Mouse (Mus musculus) heart, postnatal 14 days (tissue): ENCODE results near the gene Ankrd13b. TPM values are rescaled to one million over a fixed set of nuclear protein-coding genes. Genes with fewer than 3 reads are reported as not detected.

Experiments
- DNase-seq, 2 experiments: peaks; one replicate each; pipeline ENCODE4 v3.0.0; 2021 to 2022
- intact Hi-C: fragments of 180-260 bp; cut with DNase I; formaldehyde crosslinking; loops from one replicate; pipeline ENCODE4 v1.15.1; 2025
- total RNA-seq, 2 experiments: library from RNA; stranded (reverse); gene quantifications; 2 replicates each; pipeline ENCODE4 v1.2.3; 2021

The Ankrd13b gene
- total RNA-seq, 2 experiments from 2014 or later, result 10.6 to 10.9 TPM

GRCm38 (mm10) chr11:77423175-77423859 is 66.2 kb downstream of the Ankrd13b start:
- intact Hi-C loops, result no loop called here
- DNase-seq, result peak; percentile 32 to 45

Other genes with a start within 250 kb of the Ankrd13b start
- gene Coro6, start 27.3 kb downstream of the Ankrd13b start, total RNA-seq, result 100 to 1,000 TPM; 188 to 189 TPM
- 10 to 100 TPM; 49.1 to 50.0 TPM for gene Git1, start 3.9 kb upstream of the Ankrd13b start, total RNA-seq
- gene Abhd15, start 25.4 kb upstream of the Ankrd13b start, total RNA-seq, result 1 to 10 TPM; 2.0 to 2.7 TPM
- 10 to 100 TPM in 1 of 2 experiments, 1 to 10 TPM in 1; 9.1 to 10.3 TPM for gene Trp53i13, start 26.3 kb upstream of the Ankrd13b start, total RNA-seq
- gene Gm10392, start 29.5 kb upstream of the Ankrd13b start, total RNA-seq, result not detected
- gene Taok1, start 118.1 kb upstream of the Ankrd13b start, total RNA-seq, result 10 to 100 TPM; 57.0 to 59.3 TPM
- gene Nufip2, start 196.5 kb upstream of the Ankrd13b start, total RNA-seq, result 10 to 100 TPM; 58.9 to 61.9 TPM
- not detected for gene Cryba1, start 235.6 kb upstream of the Ankrd13b start, total RNA-seq